Mouse (Mus musculus) ovary, postnatal 14 days (tissue): Measurements from ENCODE around the gene Habp4.
A peak's percentile ranks its signal among the peaks of the same experiment; 100 is the strongest.

Experiments used
- DNase-seq: peaks from one replicate; pipeline ENCODE4 v3.0.0; 2022; ENCODE audit warnings: low spot score

Gene Habp4

GRCm38 (mm10) chr13:64161548-64161915 lies at the start of gene Habp4:
Habp4 (plus strand) TSS chr13:64161824.
- peak; percentile 96 for DNase-seq

- no peak for DNase-seq
Measured at GRCm38 (mm10) chr13:64117442-64117841, 44.2 kb upstream of the Habp4 start.

- no peak for DNase-seq
Measured at GRCm38 (mm10) chr13:64120760-64121159, 40.9 kb upstream of the Habp4 start.

GRCm38 (mm10) chr13:64123491-64124188 lies 38.0 kb upstream of the Habp4 start:
- DNase-seq: no peak

GRCm38 (mm10) chr13:64124886-64125285 lies 36.7 kb upstream of the Habp4 start:
- no peak for DNase-seq

- DNase-seq: no peak
Measured at GRCm38 (mm10) chr13:64126316-64126715, 35.3 kb upstream of the Habp4 start.

GRCm38 (mm10) chr13:64128858-64129615 lies 32.6 kb upstream of the Habp4 start, which contains the start of gene Slc35d2:
Slc35d2 (minus strand) TSS chr13:64129368.
- peak; percentile 45 for DNase-seq

GRCm38 (mm10) chr13:64129616-64130375 lies 31.8 kb upstream of the Habp4 start:
- peak; percentile 32 for DNase-seq

- no peak for DNase-seq
Measured at GRCm38 (mm10) chr13:64150121-64150520, 11.5 kb upstream of the Habp4 start.

GRCm38 (mm10) chr13:64152241-64152669 lies 9.4 kb upstream of the Habp4 start:
- DNase-seq: peak; percentile 76

GRCm38 (mm10) chr13:64152671-64153082 lies 8.9 kb upstream of the Habp4 start:
- DNase-seq: no peak

GRCm38 (mm10) chr13:64153083-64153682 lies 8.4 kb upstream of the Habp4 start, which contains the start of gene Zfp367:
Zfp367 (minus strand) TSS chr13:64153202.
- DNase-seq: peak; percentile 93

GRCm38 (mm10) chr13:64153751-64154267 lies 7.8 kb upstream of the Habp4 start:
- peak; percentile 17 for DNase-seq

- DNase-seq: no peak
Measured at GRCm38 (mm10) chr13:64154651-64155050, 7.0 kb upstream of the Habp4 start.

GRCm38 (mm10) chr13:64155171-64155571 lies 6.5 kb upstream of the Habp4 start:
- DNase-seq: no peak

GRCm38 (mm10) chr13:64156966-64157365 lies 4.7 kb upstream of the Habp4 start:
- DNase-seq: no peak

GRCm38 (mm10) chr13:64161916-64162611 lies 440 bp downstream of the Habp4 start:
- DNase-seq: no peak

- DNase-seq: no peak
Measured at GRCm38 (mm10) chr13:64162626-64163025, 1.0 kb downstream of the Habp4 start.

- DNase-seq: no peak
Measured at GRCm38 (mm10) chr13:64163147-64163715, 1.6 kb downstream of the Habp4 start.

- no peak for DNase-seq
Measured at GRCm38 (mm10) chr13:64169746-64170145, 8.1 kb downstream of the Habp4 start.

- no peak for DNase-seq
Measured at GRCm38 (mm10) chr13:64178000-64178399, 16.4 kb downstream of the Habp4 start.
